Mouse (Mus musculus): Measurements from ENCODE around the gene Clip4.
A peak's percentile ranks its signal among the peaks of the same experiment; 100 is the strongest.

The Clip4 gene

DNA sequence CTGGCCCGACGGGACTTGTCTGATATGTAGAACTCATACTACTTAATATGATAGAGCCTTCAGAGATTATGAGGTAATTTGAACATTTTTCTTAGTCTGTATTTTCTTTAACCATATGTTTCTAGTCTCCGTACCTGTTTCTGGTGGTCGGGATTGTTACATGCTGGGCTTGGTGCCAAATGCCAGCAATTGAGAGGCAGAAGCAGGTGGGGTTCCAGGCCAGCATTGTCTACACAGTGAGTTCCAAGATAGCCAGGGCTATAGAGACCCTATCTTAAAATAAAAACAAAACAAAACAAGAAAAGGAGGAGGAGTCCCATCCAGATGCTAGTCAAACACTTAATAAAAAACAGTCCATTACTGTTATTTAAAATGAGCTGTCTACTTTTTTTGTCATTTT is 23.3 kb downstream of the Clip4 start:
- DNase-seq (ENCODE audit: low spot score) = no peak

DNA sequence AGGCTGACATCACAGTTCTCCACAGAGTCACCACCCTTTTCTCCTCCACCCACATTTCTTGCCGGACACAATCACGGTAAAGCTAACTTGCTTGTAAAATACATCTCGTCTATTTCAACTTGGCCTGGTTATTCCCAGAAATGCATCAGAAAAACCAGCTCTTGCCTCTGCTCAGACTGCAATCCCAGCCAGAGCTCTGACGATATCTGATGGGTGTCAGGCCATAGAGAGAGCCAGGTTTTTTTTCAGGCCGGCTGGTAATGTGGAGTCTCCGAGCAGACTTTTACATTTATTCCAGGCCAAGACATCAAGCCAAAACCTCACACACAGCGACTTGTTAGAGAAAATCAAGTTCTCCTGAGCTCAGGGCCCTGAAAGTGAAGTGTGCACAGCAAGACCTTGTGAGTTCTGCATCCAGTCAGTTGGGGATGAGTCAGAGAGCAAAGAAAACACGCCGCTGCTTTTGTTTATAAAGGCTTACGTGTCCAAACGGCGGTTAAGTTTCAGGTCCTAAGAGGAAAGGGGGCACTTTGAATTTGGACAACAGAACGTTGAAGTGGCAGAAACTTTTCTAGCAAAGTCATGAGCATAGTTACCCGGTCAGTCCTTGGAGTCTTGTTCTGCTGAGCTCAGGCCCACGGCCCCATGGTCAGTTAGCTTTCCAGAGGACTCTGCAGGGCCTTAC is 27.4 kb downstream of the Clip4 start:
- DNase-seq (ENCODE audit: low spot score) = no peak

DNA sequence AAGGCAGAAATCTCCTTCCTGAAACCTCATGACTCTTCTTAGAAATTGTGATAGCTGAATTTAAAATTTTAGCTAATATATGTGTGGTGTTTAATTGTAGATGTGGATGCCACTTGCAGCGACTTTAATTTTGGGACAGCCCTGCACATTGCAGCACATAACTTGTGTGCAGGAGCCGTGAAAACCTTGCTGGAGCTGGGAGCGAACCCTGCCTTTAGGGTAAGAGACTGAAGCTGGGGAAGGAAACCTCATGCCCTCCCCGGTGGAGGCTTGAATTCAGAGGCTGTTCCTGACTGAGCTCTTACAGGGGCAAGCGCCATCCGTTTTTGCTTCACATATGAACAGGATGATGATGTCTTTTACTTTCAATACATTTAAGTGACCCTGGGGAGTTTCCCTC is 35.2 kb downstream of the Clip4 start:
- no peak for DNase-seq (ENCODE audit: low spot score)

GRCm38 (mm10) chr17:71803876-71804275 is 35.6 kb downstream of the Clip4 start:
- no peak for DNase-seq (ENCODE audit: low spot score)

- no peak for DNase-seq (ENCODE audit: low spot score)
Observed at GRCm38 (mm10) chr17:71811070-71811469, 42.8 kb downstream of the Clip4 start.

DNA sequence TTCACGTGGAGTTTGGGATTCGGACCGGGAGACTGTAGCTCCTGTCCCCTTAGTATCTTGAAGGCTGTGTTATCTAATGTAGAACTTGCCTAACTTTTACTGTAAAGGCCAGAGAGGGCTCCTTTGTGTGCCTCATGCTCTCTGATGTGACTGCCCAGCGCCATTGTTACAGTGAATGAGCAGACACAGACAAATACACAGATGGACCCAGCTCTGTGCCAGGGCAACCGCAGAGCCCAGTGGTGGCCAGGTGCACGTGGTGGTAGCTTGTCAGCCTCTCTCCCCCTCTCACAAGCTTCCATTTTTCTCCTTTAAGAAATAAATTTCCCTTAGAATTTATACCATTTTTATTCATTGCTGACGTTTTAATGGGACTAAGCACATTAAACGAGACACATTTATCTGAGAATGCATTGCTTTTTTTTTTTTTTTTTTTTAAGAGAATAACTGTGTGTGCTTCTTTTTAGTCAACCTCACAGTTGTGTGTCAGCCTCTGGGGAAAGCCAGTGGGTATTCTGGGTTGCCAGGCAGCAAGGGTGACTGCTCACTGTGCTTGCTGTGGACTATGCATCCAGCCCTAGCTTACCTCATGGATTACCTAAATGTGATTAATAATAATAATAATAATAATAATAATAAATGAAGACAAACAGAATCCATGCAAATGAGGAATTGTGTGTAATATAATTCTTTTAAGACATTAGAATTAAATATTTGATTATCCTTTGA is 48.0 kb downstream of the Clip4 start:
- no peak for DNase-seq (ENCODE audit: low spot score)

DNA sequence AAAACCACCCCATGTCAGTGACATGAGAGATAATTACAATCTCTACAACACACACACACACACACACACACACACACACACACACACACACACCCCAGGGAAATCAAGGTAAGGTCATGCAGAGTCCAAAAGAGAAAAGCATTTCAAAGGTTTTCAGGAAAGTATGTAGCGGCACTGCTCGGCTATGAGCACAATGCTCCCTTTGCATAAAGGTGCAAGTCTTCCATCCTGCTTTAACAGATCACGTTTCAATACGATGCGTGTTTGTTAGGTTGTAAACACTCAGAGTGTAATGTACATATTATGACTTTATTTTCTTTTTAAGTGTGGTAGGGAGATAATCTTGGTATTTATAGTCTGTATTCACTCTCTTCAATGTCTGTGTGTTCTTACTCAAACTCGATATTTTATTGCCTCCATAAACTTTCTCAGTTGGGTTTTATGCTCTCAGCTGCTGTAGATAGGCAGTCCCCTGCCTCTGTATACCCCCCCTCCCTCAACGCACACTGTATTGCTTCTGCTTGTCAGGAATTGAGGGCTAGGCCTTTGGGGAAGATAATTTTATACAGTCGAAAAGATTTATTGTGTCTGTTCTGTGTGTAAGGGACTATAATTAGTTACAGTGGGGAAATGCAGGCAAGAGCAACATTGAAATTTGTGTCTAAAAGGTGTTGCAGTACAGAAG is 55.5 kb downstream of the Clip4 start:
- no peak for DNase-seq (ENCODE audit: low spot score)

GRCm38 (mm10) chr17:71826603-71827002 is 58.3 kb downstream of the Clip4 start:
- no peak for DNase-seq (ENCODE audit: low spot score)

DNA sequence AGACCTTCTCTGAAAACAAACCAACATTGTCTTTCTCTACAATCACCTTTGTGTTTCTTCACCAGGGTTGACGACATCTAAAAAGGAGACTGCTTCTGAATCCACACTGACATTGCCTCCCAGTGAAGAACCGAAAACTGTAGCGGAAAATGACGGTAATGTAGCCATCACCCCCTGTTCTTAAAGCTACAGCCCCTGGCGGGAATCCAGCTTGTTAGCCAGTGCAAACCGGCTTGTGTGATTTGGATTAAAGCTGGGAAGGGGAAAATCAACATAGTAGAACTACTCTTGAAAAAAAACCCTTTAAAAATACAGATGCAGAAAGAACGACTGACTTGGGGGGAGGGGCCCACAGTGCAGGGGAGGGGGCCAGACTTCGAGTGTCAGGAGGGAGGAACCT is 59.4 kb downstream of the Clip4 start:
- no peak for DNase-seq (ENCODE audit: low spot score)

- no peak for DNase-seq (ENCODE audit: low spot score)
Observed at GRCm38 (mm10) chr17:71828647-71829414, 60.6 kb downstream of the Clip4 start.

DNA sequence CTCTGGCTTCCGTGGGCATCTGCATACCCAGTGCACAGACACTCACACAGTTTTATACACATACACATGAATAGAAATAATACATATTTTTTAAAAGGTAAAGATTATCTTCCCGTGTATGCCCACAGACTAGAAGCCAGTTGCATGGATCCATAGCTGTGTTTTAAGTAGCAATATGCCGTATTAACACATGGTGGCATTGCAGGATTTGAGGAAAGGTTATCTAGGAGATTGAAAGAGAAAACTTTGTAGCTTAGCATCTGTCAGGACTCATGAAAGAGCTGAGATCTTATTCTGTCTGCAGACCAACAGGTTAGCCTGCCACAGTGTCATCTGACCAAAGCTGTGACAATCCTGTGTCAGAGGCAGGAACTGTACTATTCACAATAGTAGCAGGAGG is 63.7 kb downstream of the Clip4 start:
- no peak for DNase-seq (ENCODE audit: low spot score)

GRCm38 (mm10) chr17:71862184-71862583 is 93.9 kb downstream of the Clip4 start:
- DNase-seq (ENCODE audit: low spot score) = no peak

DNA sequence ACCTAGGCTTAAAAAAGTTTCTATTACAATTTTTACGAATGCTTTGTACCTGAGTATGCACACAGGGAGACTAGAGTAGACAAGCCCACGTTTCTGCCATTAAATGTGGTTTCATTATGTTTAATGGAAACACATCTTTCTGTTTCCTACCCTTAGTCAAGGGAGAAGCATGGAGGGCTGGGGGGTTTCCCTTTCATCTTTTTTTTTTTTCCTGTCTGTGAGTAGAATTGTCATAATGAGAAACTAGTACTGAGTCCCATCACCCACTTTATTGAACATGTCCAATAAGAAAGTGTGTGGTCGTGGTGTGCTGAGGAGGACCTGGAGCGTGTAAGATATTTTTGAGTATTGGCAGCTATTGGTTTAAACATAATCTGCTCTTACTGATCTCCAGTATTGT is 94.6 kb downstream of the Clip4 start:
- DNase-seq (ENCODE audit: low spot score) = no peak

GRCm38 (mm10) chr17:71864039-71864438 is 95.8 kb downstream of the Clip4 start:
- DNase-seq (ENCODE audit: low spot score) = no peak

- no peak for DNase-seq (ENCODE audit: low spot score)
Observed at GRCm38 (mm10) chr17:71865437-71865836, 97.2 kb downstream of the Clip4 start.

DNA sequence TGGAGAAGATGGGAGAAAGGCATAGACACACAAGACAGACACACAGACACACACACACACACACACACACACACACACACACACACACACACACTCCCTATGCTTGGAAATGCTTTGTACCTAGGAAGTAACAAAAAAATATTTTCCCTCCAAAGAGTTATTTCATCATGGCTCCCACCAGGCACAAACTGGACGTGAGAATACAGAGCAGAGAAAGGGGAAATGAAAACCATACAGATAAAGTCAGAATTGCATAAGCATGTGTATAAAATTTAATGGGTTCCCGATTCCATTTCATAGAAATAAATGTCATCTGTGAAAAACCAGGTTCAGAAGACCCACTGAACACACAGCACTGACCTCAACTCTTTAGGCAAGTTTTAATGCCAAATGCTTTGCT is 99.6 kb downstream of the Clip4 start:
- no peak for DNase-seq (ENCODE audit: low spot score)

- no peak for DNase-seq (ENCODE audit: low spot score)
Observed at GRCm38 (mm10) chr17:71868828-71869227, 100.6 kb downstream of the Clip4 start.

GRCm38 (mm10) chr17:71869372-71870231 is 101.3 kb downstream of the Clip4 start:
- DNase-seq (ENCODE audit: low spot score) = peak; percentile 53

- no peak for DNase-seq (ENCODE audit: low spot score)
Observed at GRCm38 (mm10) chr17:71870232-71870621, 102.0 kb downstream of the Clip4 start.

DNA sequence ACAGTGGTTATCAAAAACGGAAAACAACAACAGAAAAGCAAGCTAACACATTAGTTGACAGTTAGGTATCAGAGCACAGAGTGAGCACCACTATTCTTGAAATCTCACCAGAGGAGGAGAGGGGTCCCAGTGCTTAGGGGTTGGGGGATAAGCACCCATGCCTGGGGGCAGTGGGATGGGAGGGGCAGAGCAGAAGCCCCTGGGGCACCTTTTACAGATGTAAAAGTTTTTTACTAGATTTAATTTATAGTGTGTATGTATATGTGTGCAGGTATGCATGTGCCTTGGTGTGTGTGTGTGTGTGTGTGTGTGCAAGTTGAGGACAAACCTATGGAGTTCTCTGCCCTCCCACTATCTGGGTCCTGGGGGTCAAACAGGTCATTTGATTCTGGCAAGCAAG is 102.4 kb downstream of the Clip4 start:
- no peak for DNase-seq (ENCODE audit: low spot score)

DNA sequence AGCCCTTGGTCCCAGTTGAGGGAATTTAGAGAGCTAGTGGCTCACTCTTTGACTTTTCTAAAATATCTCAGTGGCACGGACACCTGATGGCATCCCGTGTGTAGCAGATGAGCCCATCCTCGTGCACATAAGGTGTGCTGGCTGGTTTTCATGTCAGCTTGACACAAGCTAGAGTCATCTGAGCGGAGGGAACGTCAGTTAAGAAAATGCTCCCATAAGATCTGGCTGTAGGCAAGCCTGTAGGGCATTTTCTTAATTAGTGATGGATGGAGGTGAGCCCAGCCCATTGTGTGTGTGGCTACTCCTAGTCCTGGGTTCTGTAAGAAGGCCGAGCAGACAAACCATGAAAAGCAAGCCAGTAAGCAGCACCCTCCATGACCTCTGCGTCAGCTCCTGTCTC is 103.7 kb downstream of the Clip4 start:
- DNase-seq (ENCODE audit: low spot score) = no peak

GRCm38 (mm10) chr17:71872976-71873375 is 104.7 kb downstream of the Clip4 start:
- peak; percentile 42 for DNase-seq (ENCODE audit: low spot score)
